Mouse (Mus musculus) heart, postnatal 0 days (tissue): ENCODE results near the gene Ift122. TPM values are rescaled to one million over a fixed set of nuclear protein-coding genes. Genes with fewer than 3 reads are reported as not detected.

Experiments used
- ATAC-seq: fragments of 200-750 bp; cut with Nextera tagmentation; 2 replicates; pipeline ENCODE4 v1.8.0; 2017; ENCODE audit warnings: low read depth, moderate number of reproducible peaks, moderate library complexity; ENCODE audit not compliant: insufficient read depth
- DNase-seq: peaks from one replicate; pipeline ENCODE4 v3.0.0-alpha.2; 2016; ENCODE audit warnings: low spot score
- H3K27ac ChIP-seq: fragments of 300-500 bp; sonication (generic); 2 replicates; pipeline ENCODE4 v1.5.1; 2014; ENCODE audit warnings: low read depth, mild to moderate bottlenecking
- H3K27me3 ChIP-seq: fragments of 300-500 bp; sonication (generic); 2 replicates; pipeline ENCODE4 v1.6.1; 2014; ENCODE audit warnings: low read length, mixed read lengths; ENCODE audit not compliant: control insufficient read depth, insufficient read depth
- H3K36me3 ChIP-seq: fragments of 300-500 bp; sonication (generic); replicated peaks from 2 replicates; pipeline ENCODE4 v1.6.1; 2014; ENCODE audit warnings: low read length, mixed read lengths; ENCODE audit not compliant: control insufficient read depth, insufficient read depth
- H3K4me1 ChIP-seq: fragments of 300-500 bp; sonication (generic); 2 replicates; pipeline ENCODE4 v1.6.1; 2014; ENCODE audit warnings: antibody characterized with exemption; ENCODE audit not compliant: control insufficient read depth, insufficient read depth
- H3K4me2 ChIP-seq: fragments of 300-500 bp; sonication (generic); 2 replicates; pipeline ENCODE4 v1.6.1; 2014; ENCODE audit warnings: low read depth, mild to moderate bottlenecking, low read length, moderate library complexity
- H3K4me3 ChIP-seq: fragments of 300-500 bp; sonication (generic); 2 replicates; pipeline ENCODE4 v1.5.1; 2014; ENCODE audit warnings: low read depth, low read length
- H3K9ac ChIP-seq: fragments of 300-500 bp; sonication (generic); replicated peaks from 2 replicates; pipeline ENCODE4 v1.6.1; 2014; ENCODE audit warnings: low read depth, low read length, mixed read lengths
- H3K9me3 ChIP-seq: fragments of 300-500 bp; sonication (generic); replicated peaks from 2 replicates; pipeline ENCODE4 v1.6.1; 2016; ENCODE audit warnings: low read length; ENCODE audit not compliant: control insufficient read depth
- CTCF ChIP-seq: IDR thresholded peaks from 2 replicates; pipeline ENCODE4 v1.5.1; 2016; ENCODE audit warnings: antibody characterized with exemption, control low read depth, low read depth
- EP300 ChIP-seq: IDR thresholded peaks from 2 replicates; pipeline ENCODE4 v1.6.1; 2016; ENCODE audit warnings: antibody characterized with exemption, low read depth
- WGBS: fragments of 180-500 bp; shearing (Covaris S2); extraction: QIAGEN DNeasy Blood & Tissue Kit; methylation state at CpG from one replicate; pipeline ENCODE4 v1.1.7; 2014; 5-methylcytosine and 5-hydroxymethylcytosine counted together
- polyA plus RNA-seq: library from polyadenylated mRNA; unstranded; fragments of >200 nt; fragmentation: Nextera tagmentation; extraction: Ambion mirVana; gene quantifications from 2 replicates; pipeline ENCODE4 v1.2.1, GENCODE M21; 2015
- total RNA-seq: library from RNA; depleted of rRNA; stranded (reverse); fragments of >200 nt; gene quantifications from 2 replicates; pipeline ENCODE4 v1.2.3, GENCODE M21; 2014; ENCODE audit warnings: low replicate concordance

Gene Ift122
- total and polyA plus RNA-seq, 2 experiments from 2014 or later: 13.5 to 25.8 TPM

GRCm38 (mm10) chr6:115946389-115946788 is 93.1 kb downstream of the Ift122 start:
- no peak overlapping the region for H3K9ac ChIP-seq
- H3K36me3 ChIP-seq: no peaks in the 10 kb centered on the region
- TF ChIP-seq CTCF (no peak), EP300 (no peak)
- H3K4me1 ChIP-seq: peaks cover 23% of the 10 kb centered on the region
- ATAC-seq (peak; percentile 50), DNase-seq (no peak)
- H3K4me2 ChIP-seq: no peak overlapping the region
- no peak overlapping the region for H3K27ac ChIP-seq
- H3K27me3 ChIP-seq: no peaks in the 10 kb centered on the region
- 10% methylated on average over 6 of the region's 6 CpGs for WGBS
- no peaks in the 10 kb centered on the region for H3K9me3 ChIP-seq
- no peak overlapping the region for H3K4me3 ChIP-seq

GRCm38 (mm10) chr6:115954506-115955074 is 101.3 kb downstream of the Ift122 start:
- peak overlapping the region; percentile 40 for H3K27ac ChIP-seq
- 70% methylated on average over 9 of the region's 9 CpGs for WGBS
- H3K4me2 ChIP-seq: no peak overlapping the region
- H3K27me3 ChIP-seq: no peaks in the 10 kb centered on the region
- TF ChIP-seq CTCF (no peak), EP300 (no peak)
- no peak for ATAC-seq
- H3K9me3 ChIP-seq: no peaks in the 10 kb centered on the region
- H3K9ac ChIP-seq: no peak overlapping the region
- H3K36me3 ChIP-seq: peaks cover 20% of the 10 kb centered on the region; the same call in 1 of the 2 replicates
- DNase-seq: no peak
- H3K4me1 ChIP-seq: peaks cover 37% of the 10 kb centered on the region
- H3K4me3 ChIP-seq: no peak overlapping the region

- no peak for TF ChIP-seq EP300
- TF ChIP-seq CTCF: no peak
- peaks cover 39% of the 10 kb centered on the region for H3K4me1 ChIP-seq
- H3K4me3 ChIP-seq: no peak overlapping the region
- no peaks in the 10 kb centered on the region for H3K27me3 ChIP-seq
- H3K9me3 ChIP-seq: no peaks in the 10 kb centered on the region
- no peak overlapping the region for H3K27ac ChIP-seq
- H3K36me3 ChIP-seq: peaks cover 26% of the 10 kb centered on the region
- no peak overlapping the region for H3K4me2 ChIP-seq
- DNase-seq: no peak
- 90% methylated on average over 4 of the region's 4 CpGs for WGBS
- ATAC-seq: no peak
- H3K9ac ChIP-seq: no peak overlapping the region
Observed at GRCm38 (mm10) chr6:115955169-115955568, 101.9 kb downstream of the Ift122 start.

- H3K27ac ChIP-seq: no peak overlapping the region
- no peak overlapping the region for H3K4me3 ChIP-seq
- H3K36me3 ChIP-seq: peaks cover 31% of the 10 kb centered on the region
- WGBS: 84% methylated on average over 11 of the region's 11 CpGs
- no peaks in the 10 kb centered on the region for H3K9me3 ChIP-seq
- H3K4me2 ChIP-seq: no peak overlapping the region
- DNase-seq (no peak), ATAC-seq (no peak)
- H3K9ac ChIP-seq: no peak overlapping the region
- TF ChIP-seq EP300 (no peak), CTCF (no peak)
- H3K27me3 ChIP-seq: no peaks in the 10 kb centered on the region
- peaks cover 39% of the 10 kb centered on the region for H3K4me1 ChIP-seq
Observed at GRCm38 (mm10) chr6:115955664-115956063, 102.4 kb downstream of the Ift122 start.

GRCm38 (mm10) chr6:115956418-115956921 is 103.2 kb downstream of the Ift122 start:
- TF ChIP-seq CTCF: peak; percentile 32
- no peak for TF ChIP-seq EP300
- WGBS: 81% methylated on average over 13 of the region's 13 CpGs
- ATAC-seq: no peak; the same call in 1 of the 2 replicates
- DNase-seq: no peak
- no peak overlapping the region for H3K4me2 ChIP-seq
- peaks cover 39% of the 10 kb centered on the region for H3K4me1 ChIP-seq
- H3K4me3 ChIP-seq: no peak overlapping the region
- peak overlapping the region; percentile 75; the same call in 1 of the 2 replicates for H3K27ac ChIP-seq
- no peak overlapping the region for H3K9ac ChIP-seq
- H3K36me3 ChIP-seq: peaks cover 34% of the 10 kb centered on the region
- H3K27me3 ChIP-seq: no peaks in the 10 kb centered on the region
- no peaks in the 10 kb centered on the region for H3K9me3 ChIP-seq
